Mouse (Mus musculus) bone marrow, adult 2 months (tissue): ENCODE measurements around the gene Pde3a.

Experiments
- CTCF ChIP-seq: fragments of 200-500 bp; IDR thresholded peaks from 2 replicates; pipeline ENCODE4 v1.5.1; 2011; ENCODE audit warnings: low read length, control low read depth; ENCODE audit not compliant: control insufficient read depth, insufficient read depth
- POLR2A ChIP-seq: fragments of 200-500 bp; IDR thresholded peaks from 2 replicates; pipeline ENCODE4 v1.6.1; 2011; ENCODE audit warnings: low read depth, mild to moderate bottlenecking, control low read depth, low read length, borderline replicate concordance; ENCODE audit not compliant: control insufficient read depth

- TF ChIP-seq CTCF (no peak), POLR2A (no peak)
Measured at GRCm38 (mm10) chr6:141381473-141381872, 132.4 kb downstream of the Pde3a start.
